Mouse (Mus musculus): ENCODE results near the gene Pam. TPM values are rescaled to one million over a fixed set of nuclear protein-coding genes. Genes with fewer than 3 reads are reported as not detected.

Pam gene
- polyA plus RNA-seq, 1 experiment from 2014 or later, result 22.3 TPM

GRCm38 (mm10) chr1:97795936-97796335 lies 299.5 kb downstream of the Pam start:
- peaks cover 4% of the 10 kb centered on the region for H3K9me3 ChIP-seq (ENCODE audit: control insufficient read depth, low read length)
- no peak overlapping the region for H3K27ac ChIP-seq (ENCODE audit: low read depth, low read length)
- no peak overlapping the region for H3K4me2 ChIP-seq (ENCODE audit: low read length)
- no peaks in the 10 kb centered on the region for H3K4me1 ChIP-seq (ENCODE audit: control insufficient read depth, insufficient read depth, low read depth, low read length)
- H3K9ac ChIP-seq (ENCODE audit: low read depth, low read length), result no peak overlapping the region
- no peaks in the 10 kb centered on the region for H3K27me3 ChIP-seq (replicated peaks; ENCODE audit: control insufficient read depth, insufficient read depth, low read length)
- WGBS, result 95% methylated on average over 9 of the region's 9 CpGs
- ATAC-seq, result no peak
- no peaks in the 10 kb centered on the region for H3K36me3 ChIP-seq (ENCODE audit: control insufficient read depth, insufficient read depth, low read length)
- no peak overlapping the region for H3K4me3 ChIP-seq (ENCODE audit: low read length)

GRCm38 (mm10) chr1:97794110-97794509 lies 301.3 kb downstream of the Pam start:
- H3K9me3 ChIP-seq (ENCODE audit: control insufficient read depth, low read length), result no peaks in the 10 kb centered on the region
- H3K36me3 ChIP-seq (ENCODE audit: control insufficient read depth, insufficient read depth, low read length), result no peaks in the 10 kb centered on the region
- no peak overlapping the region for H3K4me2 ChIP-seq (ENCODE audit: low read length)
- 85% methylated on average over 3 of the region's 3 CpGs for whole genome bisulfite sequencing
- ATAC-seq, result no peak
- H3K27ac ChIP-seq (ENCODE audit: low read depth, low read length), result no peak overlapping the region
- no peak overlapping the region for H3K9ac ChIP-seq (ENCODE audit: low read depth, low read length)
- H3K4me1 ChIP-seq (ENCODE audit: control insufficient read depth, insufficient read depth, low read depth, low read length), result no peaks in the 10 kb centered on the region
- H3K27me3 ChIP-seq (replicated peaks; ENCODE audit: control insufficient read depth, insufficient read depth, low read length), result no peaks in the 10 kb centered on the region
- no peak overlapping the region for H3K4me3 ChIP-seq (ENCODE audit: low read length)

- Histone ChIP-seq H3K36me3 (ENCODE audit: control insufficient read depth, insufficient read depth, low read length) (no peaks in the 10 kb centered on the region), H3K9ac (ENCODE audit: low read depth, low read length) (no peak overlapping the region), H3K4me2 (ENCODE audit: low read length) (no peak overlapping the region), H3K4me3 (ENCODE audit: low read length) (no peak overlapping the region), H3K27me3 (replicated peaks; ENCODE audit: control insufficient read depth, insufficient read depth, low read length) (no peaks in the 10 kb centered on the region), H3K27ac (ENCODE audit: low read depth, low read length) (no peak overlapping the region), H3K9me3 (ENCODE audit: control insufficient read depth, low read length) (no peaks in the 10 kb centered on the region), H3K4me1 (ENCODE audit: control insufficient read depth, insufficient read depth, low read depth, low read length) (no peaks in the 10 kb centered on the region)
- ATAC-seq, result no peak
- WGBS, result 93% methylated on average over 2 of the region's 2 CpGs
Measured at GRCm38 (mm10) chr1:97788490-97788889, 307.0 kb downstream of the Pam start.

- ATAC-seq, result no peak
- 91% methylated on average over 3 of the region's 3 CpGs for WGBS
Measured at GRCm38 (mm10) chr1:97787674-97788073, 307.8 kb downstream of the Pam start.

GRCm38 (mm10) chr1:97785685-97786393 lies 309.6 kb downstream of the Pam start:
- H3K4me2 ChIP-seq (ENCODE audit: low read length), result no peak overlapping the region
- H3K36me3 ChIP-seq (ENCODE audit: control insufficient read depth, insufficient read depth, low read length), result no peaks in the 10 kb centered on the region
- no peak overlapping the region for H3K27ac ChIP-seq (ENCODE audit: low read depth, low read length)
- no peaks in the 10 kb centered on the region for H3K4me1 ChIP-seq (ENCODE audit: control insufficient read depth, insufficient read depth, low read depth, low read length)
- no peaks in the 10 kb centered on the region for H3K9me3 ChIP-seq (ENCODE audit: control insufficient read depth, low read length)
- no peak for ATAC-seq
- WGBS, result 92% methylated on average over 11 of the region's 11 CpGs
- no peak overlapping the region for H3K4me3 ChIP-seq (ENCODE audit: low read length)
- H3K9ac ChIP-seq (ENCODE audit: low read depth, low read length), result no peak overlapping the region
- no peaks in the 10 kb centered on the region for H3K27me3 ChIP-seq (replicated peaks; ENCODE audit: control insufficient read depth, insufficient read depth, low read length)

More at GRCm38 (mm10) chr1:97787674-97788073, 307.8 kb downstream of the Pam start:
- Histone ChIP-seq H3K27ac (ENCODE audit: low read depth, low read length) (no peak overlapping the region), H3K9ac (ENCODE audit: low read depth, low read length) (no peak overlapping the region), H3K4me2 (ENCODE audit: low read length) (no peak overlapping the region), H3K36me3 (ENCODE audit: control insufficient read depth, insufficient read depth, low read length) (no peaks in the 10 kb centered on the region), H3K27me3 (replicated peaks; ENCODE audit: control insufficient read depth, insufficient read depth, low read length) (no peaks in the 10 kb centered on the region), H3K4me1 (ENCODE audit: control insufficient read depth, insufficient read depth, low read depth, low read length) (no peaks in the 10 kb centered on the region), H3K4me3 (ENCODE audit: low read length) (no peak overlapping the region), H3K9me3 (ENCODE audit: control insufficient read depth, low read length) (no peaks in the 10 kb centered on the region)

- WGBS, result 82% methylated on average over 7 of the region's 7 CpGs
- no peak for ATAC-seq
- Histone ChIP-seq H3K9ac (ENCODE audit: low read depth, low read length) (no peak overlapping the region), H3K36me3 (ENCODE audit: control insufficient read depth, insufficient read depth, low read length) (no peaks in the 10 kb centered on the region), H3K27ac (ENCODE audit: low read depth, low read length) (no peak overlapping the region), H3K4me1 (ENCODE audit: control insufficient read depth, insufficient read depth, low read depth, low read length) (no peaks in the 10 kb centered on the region), H3K4me3 (ENCODE audit: low read length) (no peak overlapping the region), H3K9me3 (ENCODE audit: control insufficient read depth, low read length) (no peaks in the 10 kb centered on the region), H3K27me3 (replicated peaks; ENCODE audit: control insufficient read depth, insufficient read depth, low read length) (no peaks in the 10 kb centered on the region), H3K4me2 (ENCODE audit: low read length) (no peak overlapping the region)
Measured at GRCm38 (mm10) chr1:97784928-97785327, 310.5 kb downstream of the Pam start.

- H3K4me2 ChIP-seq (ENCODE audit: low read length), result no peak overlapping the region
- H3K27ac ChIP-seq (ENCODE audit: low read depth, low read length), result no peak overlapping the region
- no peak for ATAC-seq
- no peaks in the 10 kb centered on the region for H3K4me1 ChIP-seq (ENCODE audit: control insufficient read depth, insufficient read depth, low read depth, low read length)
- H3K9ac ChIP-seq (ENCODE audit: low read depth, low read length), result no peak overlapping the region
- no peak overlapping the region for H3K4me3 ChIP-seq (ENCODE audit: low read length)
- no peaks in the 10 kb centered on the region for H3K27me3 ChIP-seq (replicated peaks; ENCODE audit: control insufficient read depth, insufficient read depth, low read length)
- no peaks in the 10 kb centered on the region for H3K36me3 ChIP-seq (ENCODE audit: control insufficient read depth, insufficient read depth, low read length)
- WGBS, result 95% methylated on average over 7 of the region's 7 CpGs
- no peaks in the 10 kb centered on the region for H3K9me3 ChIP-seq (ENCODE audit: control insufficient read depth, low read length)
Measured at GRCm38 (mm10) chr1:97781674-97782073, 313.8 kb downstream of the Pam start.

GRCm38 (mm10) chr1:97773973-97774372 lies 321.5 kb downstream of the Pam start:
- ATAC-seq, result no peak
- no peaks in the 10 kb centered on the region for H3K9me3 ChIP-seq (ENCODE audit: control insufficient read depth, low read length)
- no peak overlapping the region for H3K4me3 ChIP-seq (ENCODE audit: low read length)
- 94% methylated on average over 2 of the region's 2 CpGs for WGBS
- H3K4me1 ChIP-seq (ENCODE audit: control insufficient read depth, insufficient read depth, low read depth, low read length), result peaks cover 3% of the 10 kb centered on the region
- H3K27ac ChIP-seq (ENCODE audit: low read depth, low read length), result no peak overlapping the region
- H3K9ac ChIP-seq (ENCODE audit: low read depth, low read length), result no peak overlapping the region
- no peaks in the 10 kb centered on the region for H3K27me3 ChIP-seq (replicated peaks; ENCODE audit: control insufficient read depth, insufficient read depth, low read length)
- H3K36me3 ChIP-seq (ENCODE audit: control insufficient read depth, insufficient read depth, low read length), result no peaks in the 10 kb centered on the region
- no peak overlapping the region for H3K4me2 ChIP-seq (ENCODE audit: low read length)

- H3K4me3 ChIP-seq (ENCODE audit: low read length), result no peak overlapping the region
- H3K4me1 ChIP-seq (ENCODE audit: control insufficient read depth, insufficient read depth, low read depth, low read length), result peaks cover 3% of the 10 kb centered on the region
- H3K36me3 ChIP-seq (ENCODE audit: control insufficient read depth, insufficient read depth, low read length), result no peaks in the 10 kb centered on the region
- no peaks in the 10 kb centered on the region for H3K27me3 ChIP-seq (replicated peaks; ENCODE audit: control insufficient read depth, insufficient read depth, low read length)
- H3K27ac ChIP-seq (ENCODE audit: low read depth, low read length), result no peak overlapping the region
- H3K9me3 ChIP-seq (ENCODE audit: control insufficient read depth, low read length), result no peaks in the 10 kb centered on the region
- H3K4me2 ChIP-seq (ENCODE audit: low read length), result no peak overlapping the region
- no peak for ATAC-seq
- 94% methylated on average over 6 of the region's 6 CpGs for WGBS
- no peak overlapping the region for H3K9ac ChIP-seq (ENCODE audit: low read depth, low read length)
Measured at GRCm38 (mm10) chr1:97773362-97773761, 322.1 kb downstream of the Pam start.

Measured in hindbrain, embryonic 16.5 days (tissue).